17 mouse cellular contexts compared by ENCODE assay signal in the genomic region with DNA sequence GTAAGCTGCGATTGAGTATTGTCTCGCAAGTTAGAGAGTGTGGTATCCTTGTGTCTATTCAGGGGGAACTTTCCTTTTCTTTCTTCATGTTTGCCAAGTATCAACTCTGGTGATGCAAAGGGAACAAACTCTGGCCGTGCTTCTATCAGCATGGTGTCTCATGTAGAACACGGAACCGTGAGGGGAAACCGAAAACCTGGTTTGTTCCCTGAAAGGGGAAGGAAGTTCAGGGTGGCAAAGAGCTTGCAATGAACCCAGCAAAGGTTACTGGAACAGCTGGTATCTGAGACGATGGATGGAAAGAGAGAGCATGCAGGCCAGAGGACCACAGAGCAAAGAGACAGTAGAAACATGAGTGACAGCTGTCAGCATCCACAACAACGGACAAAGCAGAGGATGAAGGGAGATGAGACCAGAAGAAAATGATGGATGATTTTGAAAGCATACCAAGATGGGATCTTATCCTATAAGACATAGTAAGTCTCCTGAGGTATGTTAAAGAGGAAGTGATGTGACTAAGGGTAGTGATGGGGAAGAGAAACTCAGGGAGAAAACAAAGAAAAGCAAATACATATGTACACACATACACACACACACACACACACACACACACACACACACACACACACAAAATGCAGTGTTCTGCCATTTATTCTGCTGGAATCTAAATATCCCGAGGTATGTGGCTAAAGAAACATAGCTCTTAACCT.
DNase-seq lines count a peak whose midpoint lies in the region; ATAC-seq lines count a peak whose summit lies in the region.
"Had no signal": no experiment of that assay in that cellular context is flagged by ENCODE, and none has a peak within 500 bp of the region (broad histone marks: within the 10 kb centered on the region; RNA-seq: fewer than 3 reads in every experiment).

No protein-coding gene starts in this region.

- intact Hi-C loops in gastrocnemius, postnatal 14 days (cut with DNase I; ENCODE audit: low total_unique reads): no loop called here

- peak; percentile 24 for DNase-seq in layer of hippocampus, adult 11-12 months (ENCODE audit: low spot score)
- DNase-seq in layer of hippocampus, postnatal 10 days (ENCODE audit: low spot score in 2 of 2): no peak
- DNase-seq in lung, postnatal 36 days: peak; percentile 56
- DNase-seq in lung, postnatal 10 days: no peak
- DNase-seq in monocyte, adult 2 months (ENCODE audit: low read depth in 1 of 2, low spot score in 2 of 2): peak; percentile 62 to 73
- no peak for DNase-seq in gastrocnemius, postnatal 14 days
- DNase-seq in B cell, adult 2 months: no peak
- DNase-seq: adrenal gland, postnatal 14 days; cerebellum, adult 8-10 months; cerebellum, postnatal 36 days; heart, postnatal 36 days; thymus, adult 2 months; thymus, postnatal 36 days had no signal

- peak; percentile 91 for ATAC-seq in common myeloid progenitor, adult 5-6 weeks (replicated peaks; ENCODE audit: low read depth, poor library complexity, severe bottlenecking)
- ATAC-seq: CD4-positive, CD25-positive, alpha-beta regulatory T cell, adult 4 months; forebrain, embryonic 16.5 days; intestine, postnatal 0 days had no signal

Comparison
In these comparisons a context has a peak if more than half of its experiments do, and no peak if none do; other contexts are left out.
1. DNase-seq: peak in layer of hippocampus, adult 11-12 months (single experiment), lung, postnatal 36 days (single experiment) and monocyte, adult 2 months (2 of 2); none in layer of hippocampus, postnatal 10 days (0 of 2), lung, postnatal 10 days (single experiment), gastrocnemius, postnatal 14 days (single experiment) and B cell, adult 2 months (0 of 2).